Mouse (Mus musculus) heart, postnatal 36 days (tissue): Measurements from ENCODE around the gene Tm7sf2. TPM values are rescaled to one million over a fixed set of nuclear protein-coding genes. Genes with fewer than 3 reads are reported as not detected.
"Not testable (repeated sequence)": the region's sequence is repeated elsewhere in the genome, so short reads cannot be mapped to it uniquely, and the experiment has no call there.

Experiments used
- DNase-seq, 2 experiments: peaks; one replicate each; pipeline ENCODE4 v3.0.0; 2021 to 2022
- intact Hi-C: fragments of 180-260 bp; cut with DNase I; formaldehyde crosslinking; loops from one replicate; pipeline ENCODE4 v1.15.1; 2025
- total RNA-seq, 2 experiments: library from RNA; stranded (reverse); gene quantifications; 2 replicates each; pipeline ENCODE4 v1.2.3; 2021

The Tm7sf2 gene
- total RNA-seq, 2 experiments from 2014 or later, result 3.0 to 3.7 TPM

- peak; percentile 87 to 95 for DNase-seq
- intact Hi-C loops, result loop anchor here (5.0 kb wide), 2 partner anchors 81 to 134 kb away; partner anchors contain the start of genes Dpf2 and Snx15
Observed at GRCm38 (mm10) chr19:6046294-6047153, 21.6 kb downstream of the Tm7sf2 start, which contains the start of gene Syvn1. Syvn1 (plus strand) TSS chr19:6046576.

GRCm38 (mm10) chr19:6045366-6046293, 22.5 kb downstream of the Tm7sf2 start:
- DNase-seq, result no peak
- intact Hi-C loops, result loop anchor here (5.0 kb wide), 2 partner anchors 82 to 133 kb away; partner anchors contain the start of genes Dpf2 and Snx15

GRCm38 (mm10) chr19:6044102-6044501, 24.1 kb downstream of the Tm7sf2 start:
- not testable (repeated sequence) for DNase-seq
- intact Hi-C loops, result loop anchor here (5.0 kb wide), 1 partner anchor 77 kb away; no protein-coding TSS in a partner anchor

GRCm38 (mm10) chr19:6042293-6042692, 25.9 kb downstream of the Tm7sf2 start:
- intact Hi-C loops, result loop anchor here (5.0 kb wide), 1 partner anchor 75 kb away; no protein-coding TSS in a partner anchor
- DNase-seq, result no peak

- no peak for DNase-seq
- intact Hi-C loops, result loop anchor here (5.0 kb wide), 1 partner anchor 73 kb away; no protein-coding TSS in a partner anchor
Observed at GRCm38 (mm10) chr19:6040002-6040401, 28.2 kb downstream of the Tm7sf2 start.

GRCm38 (mm10) chr19:6038326-6038725, 29.8 kb downstream of the Tm7sf2 start:
- no peak for DNase-seq
- intact Hi-C loops, result no loop called here

GRCm38 (mm10) chr19:6037695-6038094, 30.5 kb downstream of the Tm7sf2 start:
- intact Hi-C loops, result no loop called here
- DNase-seq, result no peak

GRCm38 (mm10) chr19:6035966-6036585, 32.1 kb downstream of the Tm7sf2 start:
- DNase-seq, result no peak
- intact Hi-C loops, result no loop called here

GRCm38 (mm10) chr19:6030520-6031280, 37.5 kb downstream of the Tm7sf2 start:
- intact Hi-C loops, result no loop called here
- no peak for DNase-seq

GRCm38 (mm10) chr19:6029426-6029825, 38.7 kb downstream of the Tm7sf2 start:
- intact Hi-C loops, result no loop called here
- no peak for DNase-seq

GRCm38 (mm10) chr19:6028991-6029390, 39.2 kb downstream of the Tm7sf2 start:
- intact Hi-C loops, result no loop called here
- DNase-seq, result no peak

- no peak for DNase-seq
- intact Hi-C loops, result no loop called here
Observed at GRCm38 (mm10) chr19:6023930-6024329, 44.2 kb downstream of the Tm7sf2 start.

GRCm38 (mm10) chr19:6023059-6023458, 45.1 kb downstream of the Tm7sf2 start:
- no peak for DNase-seq
- intact Hi-C loops, result no loop called here

GRCm38 (mm10) chr19:6020276-6020675, 47.9 kb downstream of the Tm7sf2 start:
- no peak for DNase-seq
- intact Hi-C loops, result no loop called here

- DNase-seq, result peak; percentile 86 to 92
- intact Hi-C loops, result loop anchor here (1.0 to 5.0 kb wide), 3 partner anchors 53 to 231 kb away; partner anchors contain the start of gene Cdc42ep2
Observed at GRCm38 (mm10) chr19:6018142-6019089, 49.8 kb downstream of the Tm7sf2 start.

GRCm38 (mm10) chr19:6016532-6016931, 51.6 kb downstream of the Tm7sf2 start:
- intact Hi-C loops, result loop anchor here (5.0 kb wide), 1 partner anchor 229 kb away; no protein-coding TSS in a partner anchor
- DNase-seq, result no peak

GRCm38 (mm10) chr19:6015511-6016315, 52.5 kb downstream of the Tm7sf2 start, which contains the start of gene Capn1:
Capn1 (minus strand) TSS chr19:6015897.
- DNase-seq, result peak; percentile 71 to 83
- intact Hi-C loops, result loop anchor here (5.0 kb wide), 1 partner anchor 228 kb away; no protein-coding TSS in a partner anchor
